Mouse (Mus musculus) frontal cortex, postnatal 25 days (tissue): ENCODE results near the gene Rft1.

Source experiments
- DNase-seq, 2 experiments: peaks; one replicate each; pipeline ENCODE4 v3.0.0; 2022; ENCODE audit warnings: low spot score in 2 of 2

The Rft1 gene

DNA sequence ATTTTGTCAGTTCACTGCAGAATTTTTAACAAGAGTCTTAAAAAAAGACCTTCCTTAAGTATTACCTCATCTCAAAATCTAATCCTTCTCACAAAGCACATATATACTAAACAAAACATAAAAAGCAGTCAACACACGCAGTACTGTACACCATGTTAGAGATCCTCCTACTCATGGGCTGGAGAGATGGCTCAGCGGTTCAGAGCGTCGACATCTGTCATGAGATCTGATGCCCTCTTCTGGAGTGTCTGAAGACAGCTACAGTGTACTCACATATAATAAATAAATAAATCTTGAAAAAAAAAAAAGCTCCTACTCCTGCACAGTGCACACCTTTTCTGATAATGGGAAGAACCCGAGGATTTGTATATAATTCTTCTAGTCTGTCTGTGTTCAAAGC lies 68.2 kb downstream of the Rft1 start:
- DNase-seq: no peak

GRCm38 (mm10) chr14:30731896-30732295 lies 77.7 kb downstream of the Rft1 start:
- no peak for DNase-seq

GRCm38 (mm10) chr14:30734665-30735064 lies 80.5 kb downstream of the Rft1 start:
- DNase-seq: no peak

DNA sequence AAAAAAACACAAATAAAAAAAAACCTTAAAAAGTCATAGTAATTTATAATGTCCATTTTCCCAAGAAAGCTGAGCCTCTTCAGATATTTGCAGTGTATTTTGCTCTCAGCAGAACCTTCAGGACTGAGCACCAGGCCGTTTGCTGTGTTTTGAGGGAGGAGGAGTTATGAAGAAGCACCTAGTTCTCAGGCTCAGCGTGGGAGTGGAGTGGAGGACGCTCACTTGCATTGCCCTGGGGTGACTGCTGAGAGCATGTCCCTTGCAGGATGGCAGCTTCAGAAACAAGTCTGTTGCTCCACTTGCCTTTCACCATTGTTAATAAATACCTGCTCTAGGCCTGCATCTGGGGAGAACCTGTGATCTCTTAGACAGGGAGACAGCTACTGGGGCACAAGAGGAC lies 81.7 kb downstream of the Rft1 start:
- no peak for DNase-seq

- DNase-seq: no peak
Observed at GRCm38 (mm10) chr14:30736413-30736812, 82.3 kb downstream of the Rft1 start.
